Mouse (Mus musculus): ENCODE data around the gene Polr1a. TPM values are rescaled to one million over a fixed set of nuclear protein-coding genes. Genes with fewer than 3 reads are reported as not detected.

Polr1a gene
- polyA plus RNA-seq, 1 experiment from 2014 or later, result 34.2 TPM

- no peak overlapping the region for H3K9ac ChIP-seq (replicated peaks)
- H3K4me2 ChIP-seq (replicated peaks), result no peak overlapping the region
- no peak for ATAC-seq (ENCODE audit: low FRiP score, low read depth)
- H3K27me3 ChIP-seq, result no peaks in the 10 kb centered on the region
- H3K9me3 ChIP-seq, result no peaks in the 10 kb centered on the region
- 78% methylated on average over 1 of the region's 1 CpGs for WGBS
- no peaks in the 10 kb centered on the region for H3K36me3 ChIP-seq
- H3K27ac ChIP-seq (replicated peaks), result no peak overlapping the region
- no peaks in the 10 kb centered on the region for H3K4me1 ChIP-seq
- H3K4me3 ChIP-seq, result no peak overlapping the region
Measured at GRCm38 (mm10) chr6:72009454-72009853, 100.6 kb downstream of the Polr1a start.

GRCm38 (mm10) chr6:72014033-72014432, 105.2 kb downstream of the Polr1a start:
- H3K27me3 ChIP-seq, result no peaks in the 10 kb centered on the region
- no peaks in the 10 kb centered on the region for H3K9me3 ChIP-seq
- no peak overlapping the region for H3K27ac ChIP-seq (replicated peaks)

GRCm38 (mm10) chr6:72018052-72018451, 109.2 kb downstream of the Polr1a start:
- Histone ChIP-seq H3K36me3 (no peaks in the 10 kb centered on the region), H3K9me3 (no peaks in the 10 kb centered on the region), H3K4me1 (no peaks in the 10 kb centered on the region), H3K27ac (replicated peaks) (no peak overlapping the region), H3K4me2 (replicated peaks) (no peak overlapping the region), H3K9ac (replicated peaks) (no peak overlapping the region), H3K4me3 (no peak overlapping the region), H3K27me3 (no peaks in the 10 kb centered on the region)
- no peak for ATAC-seq (ENCODE audit: low FRiP score, low read depth)
- WGBS, result 80% methylated on average over 6 of the region's 6 CpGs

More at GRCm38 (mm10) chr6:72014033-72014432, 105.2 kb downstream of the Polr1a start:
- Histone ChIP-seq H3K36me3 (no peaks in the 10 kb centered on the region), H3K4me2 (replicated peaks) (no peak overlapping the region), H3K9ac (replicated peaks) (no peak overlapping the region), H3K4me1 (no peaks in the 10 kb centered on the region), H3K4me3 (no peak overlapping the region)
- WGBS, result 63% methylated on average over 4 of the region's 4 CpGs
- ATAC-seq (ENCODE audit: low FRiP score, low read depth), result no peak

- H3K4me2 ChIP-seq (replicated peaks), result no peak overlapping the region
- no peaks in the 10 kb centered on the region for H3K9me3 ChIP-seq
- H3K36me3 ChIP-seq, result no peaks in the 10 kb centered on the region
- no peak overlapping the region for H3K27ac ChIP-seq (replicated peaks)
- H3K4me3 ChIP-seq, result no peak overlapping the region
- no peak for ATAC-seq (ENCODE audit: low FRiP score, low read depth)
- H3K27me3 ChIP-seq, result no peaks in the 10 kb centered on the region
- no peak overlapping the region for H3K9ac ChIP-seq (replicated peaks)
- no peaks in the 10 kb centered on the region for H3K4me1 ChIP-seq
Measured at GRCm38 (mm10) chr6:72025497-72025896, 116.6 kb downstream of the Polr1a start.

GRCm38 (mm10) chr6:72028079-72028478, 119.2 kb downstream of the Polr1a start:
- Histone ChIP-seq H3K36me3 (no peaks in the 10 kb centered on the region), H3K4me3 (no peak overlapping the region), H3K9me3 (no peaks in the 10 kb centered on the region), H3K4me2 (replicated peaks) (no peak overlapping the region), H3K9ac (replicated peaks) (no peak overlapping the region), H3K4me1 (no peaks in the 10 kb centered on the region), H3K27me3 (no peaks in the 10 kb centered on the region), H3K27ac (replicated peaks) (no peak overlapping the region)
- 90% methylated on average over 1 of the region's 1 CpGs for WGBS
- ATAC-seq (ENCODE audit: low FRiP score, low read depth), result no peak

GRCm38 (mm10) chr6:72029674-72030073, 120.8 kb downstream of the Polr1a start:
- H3K9me3 ChIP-seq, result no peaks in the 10 kb centered on the region
- H3K9ac ChIP-seq (replicated peaks), result no peak overlapping the region
- no peak overlapping the region for H3K4me2 ChIP-seq (replicated peaks)
- no peak for ATAC-seq (ENCODE audit: low FRiP score, low read depth)
- no peak overlapping the region for H3K27ac ChIP-seq (replicated peaks)
- no peaks in the 10 kb centered on the region for H3K27me3 ChIP-seq
- WGBS, result 84% methylated on average over 6 of the region's 6 CpGs
- no peaks in the 10 kb centered on the region for H3K36me3 ChIP-seq
- H3K4me3 ChIP-seq, result no peak overlapping the region
- H3K4me1 ChIP-seq, result no peaks in the 10 kb centered on the region

Other genes starting within 250 kb of the Polr1a start
- 86.3 and 97.4 TPM in 2 replicates for gene Reep1, start 201.5 kb upstream of the Polr1a start, polyA plus RNA-seq (2016; fragmentation: Nextera tagmentation; extraction: Ambion mirVana)
- 47.0 and 47.7 TPM in 2 replicates for gene Mrpl35, start 82.1 kb upstream of the Polr1a start, polyA plus RNA-seq (2016; fragmentation: Nextera tagmentation; extraction: Ambion mirVana)
- 163 and 168 TPM in 2 replicates for gene Immt, start 77.7 kb upstream of the Polr1a start, polyA plus RNA-seq (2016; fragmentation: Nextera tagmentation; extraction: Ambion mirVana)
- gene Ptcd3, start 303 bp upstream of the Polr1a start, polyA plus RNA-seq (2016; fragmentation: Nextera tagmentation; extraction: Ambion mirVana), result 112 and 119 TPM in 2 replicates
- 41.5 and 42.4 TPM in 2 replicates for gene St3gal5, start 188.5 kb downstream of the Polr1a start, polyA plus RNA-seq (2016; fragmentation: Nextera tagmentation; extraction: Ambion mirVana)

All from midbrain, embryonic 12.5 days (tissue).